Mouse (Mus musculus): Measurements from ENCODE around the gene Hdhd3. TPM values are rescaled to one million over a fixed set of nuclear protein-coding genes. Genes with fewer than 3 reads are reported as not detected.

Gene Hdhd3
- polyA plus RNA-seq, 1 experiment, result 63.6 TPM

DNA sequence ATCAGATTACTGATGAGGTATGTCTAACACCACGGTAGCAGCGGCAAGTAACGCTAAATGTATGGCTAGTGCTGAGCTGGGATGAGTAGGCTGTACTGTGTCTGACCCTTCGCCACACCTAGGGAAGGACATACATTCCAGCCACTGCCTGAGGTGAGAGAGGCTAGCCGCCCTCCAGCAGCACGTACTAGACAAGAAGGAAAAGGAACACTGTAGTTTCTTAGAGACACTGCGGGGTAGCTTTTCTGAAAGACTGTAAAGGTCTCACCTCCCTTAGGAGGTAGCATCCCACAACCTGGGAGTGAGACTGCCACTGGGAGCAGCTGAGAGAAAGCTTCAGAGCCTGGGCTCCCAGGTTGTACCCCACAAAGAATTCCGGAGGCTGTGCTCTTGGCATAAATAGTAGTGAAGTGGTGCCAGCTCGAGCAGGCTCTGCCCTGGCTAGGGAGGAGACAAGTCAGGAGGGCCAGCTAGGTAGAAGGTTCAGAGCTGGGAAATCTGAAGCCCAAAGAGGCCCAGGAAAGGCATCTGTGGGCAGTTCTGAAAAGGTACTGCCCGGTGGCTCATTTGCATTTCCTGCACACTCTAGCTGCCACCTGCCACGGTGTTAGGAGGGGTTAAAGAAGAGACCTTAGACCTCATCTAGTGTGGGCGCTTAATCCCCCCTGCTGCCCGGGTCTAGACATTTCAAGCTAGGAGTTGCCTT lies 15.3 kb upstream of the Hdhd3 start:
- H3K4me1 ChIP-seq (ENCODE audit: control insufficient read depth, insufficient read depth, insufficient read length, low read length), result peaks cover 19% of the 10 kb centered on the region
- H3K27ac ChIP-seq (ENCODE audit: insufficient read depth, low read depth, low read length), result peak overlapping the region; percentile 85
- no peak for TF ChIP-seq POLR2A (IDR thresholded peaks at IDR 0.05; ENCODE audit: low read depth, low read length)
- WGBS, result 23% methylated on average over 13 of the region's 13 CpGs
- H3K27me3 ChIP-seq (ENCODE audit: control insufficient read depth, insufficient read depth, low read length), result no peaks in the 10 kb centered on the region
- H3K36me3 ChIP-seq (ENCODE audit: control insufficient read depth, insufficient read depth, low read length), result 0 out of 2 replicates have a peak, but pooled peaks cover 4% of the 10 kb centered on the region
- peak overlapping the region; percentile 91 for H3K4me3 ChIP-seq (ENCODE audit: low read depth, low read length)

GRCm38 (mm10) chr4:62517538-62518415 lies 14.5 kb upstream of the Hdhd3 start:
- H3K4me1 ChIP-seq (ENCODE audit: control insufficient read depth, insufficient read depth, insufficient read length, low read length), result peaks cover 19% of the 10 kb centered on the region
- no peak overlapping the region for H3K4me3 ChIP-seq (ENCODE audit: low read depth, low read length)
- TF ChIP-seq POLR2A (IDR thresholded peaks at IDR 0.05; ENCODE audit: low read depth, low read length) (no peak), CTCF (IDR thresholded peaks at IDR 0.05; ENCODE audit: extremely low read depth, insufficient read length, insufficient replicate concordance, low read depth, low read length) (no peak)
- peak overlapping the region; percentile 85 for H3K27ac ChIP-seq (ENCODE audit: insufficient read depth, low read depth, low read length)
- no peaks in the 10 kb centered on the region for H3K27me3 ChIP-seq (ENCODE audit: control insufficient read depth, insufficient read depth, low read length)
- 0 out of 2 replicates have a peak, but pooled peaks cover 11% of the 10 kb centered on the region for H3K36me3 ChIP-seq (ENCODE audit: control insufficient read depth, insufficient read depth, low read length)
- 21% methylated on average over 10 of the region's 10 CpGs for WGBS

DNA sequence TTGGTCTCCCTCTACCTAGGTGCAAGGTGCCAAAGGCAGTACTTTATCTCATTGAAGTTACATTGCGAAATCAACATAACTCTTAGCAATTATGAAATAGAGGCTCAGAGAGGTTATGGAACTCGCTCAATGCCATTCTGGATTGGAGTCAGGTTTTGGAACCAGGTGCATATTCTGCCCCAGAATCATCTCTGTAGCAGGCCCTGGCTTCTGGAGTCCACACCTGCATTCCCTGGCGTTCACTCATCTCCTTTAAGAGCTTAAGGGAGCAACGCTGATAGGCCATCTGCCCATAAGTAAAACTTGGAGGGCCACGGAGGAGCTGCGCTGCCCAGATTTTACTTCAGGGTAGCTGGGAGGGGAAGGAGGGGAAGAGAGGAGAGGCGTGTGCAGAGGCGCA lies 13.8 kb upstream of the Hdhd3 start:
- peaks cover 19% of the 10 kb centered on the region for H3K4me1 ChIP-seq (ENCODE audit: control insufficient read depth, insufficient read depth, insufficient read length, low read length)
- 32% methylated on average over 8 of the region's 8 CpGs for WGBS
- no peak for TF ChIP-seq POLR2A (IDR thresholded peaks at IDR 0.05; ENCODE audit: low read depth, low read length)
- no peak for TF ChIP-seq CTCF (IDR thresholded peaks at IDR 0.05; ENCODE audit: extremely low read depth, insufficient read length, insufficient replicate concordance, low read depth, low read length)
- H3K27me3 ChIP-seq (ENCODE audit: control insufficient read depth, insufficient read depth, low read length), result no peaks in the 10 kb centered on the region
- peaks cover 16% of the 10 kb centered on the region; the same call in 1 of the 2 replicates for H3K36me3 ChIP-seq (ENCODE audit: control insufficient read depth, insufficient read depth, low read length)
- H3K27ac ChIP-seq (ENCODE audit: insufficient read depth, low read depth, low read length), result peak overlapping the region; percentile 85
- H3K4me3 ChIP-seq (ENCODE audit: low read depth, low read length), result no peak overlapping the region

DNA sequence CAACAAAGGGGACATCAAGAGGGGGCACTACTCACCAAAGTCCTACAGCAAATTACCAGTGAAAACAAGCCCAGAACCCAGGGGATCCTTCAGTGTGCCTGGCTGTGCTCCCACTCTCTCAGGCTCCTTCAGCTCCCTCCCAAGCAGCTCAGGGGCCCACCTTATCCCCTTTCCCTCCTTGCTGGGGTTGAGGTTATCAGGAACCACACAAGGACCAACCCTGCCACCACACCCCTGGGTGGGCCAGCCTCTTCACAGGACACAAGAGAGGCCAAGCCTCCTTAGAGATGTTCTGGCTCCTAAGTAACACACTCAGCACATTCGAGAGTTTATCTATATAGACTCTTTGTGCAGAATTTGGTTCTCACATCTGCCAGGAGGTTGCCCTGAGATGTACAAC lies 13.3 kb upstream of the Hdhd3 start:
- TF ChIP-seq POLR2A (IDR thresholded peaks at IDR 0.05; ENCODE audit: low read depth, low read length), result no peak
- no peak for TF ChIP-seq CTCF (IDR thresholded peaks at IDR 0.05; ENCODE audit: extremely low read depth, insufficient read length, insufficient replicate concordance, low read depth, low read length)
- peaks cover 19% of the 10 kb centered on the region for H3K4me1 ChIP-seq (ENCODE audit: control insufficient read depth, insufficient read depth, insufficient read length, low read length)
- peaks cover 20% of the 10 kb centered on the region for H3K36me3 ChIP-seq (ENCODE audit: control insufficient read depth, insufficient read depth, low read length)
- peak overlapping the region; percentile 55 for H3K27ac ChIP-seq (ENCODE audit: insufficient read depth, low read depth, low read length)
- 30% methylated on average over 1 of the region's 1 CpGs for WGBS
- H3K27me3 ChIP-seq (ENCODE audit: control insufficient read depth, insufficient read depth, low read length), result no peaks in the 10 kb centered on the region
- H3K4me3 ChIP-seq (ENCODE audit: low read depth, low read length), result no peak overlapping the region

DNA sequence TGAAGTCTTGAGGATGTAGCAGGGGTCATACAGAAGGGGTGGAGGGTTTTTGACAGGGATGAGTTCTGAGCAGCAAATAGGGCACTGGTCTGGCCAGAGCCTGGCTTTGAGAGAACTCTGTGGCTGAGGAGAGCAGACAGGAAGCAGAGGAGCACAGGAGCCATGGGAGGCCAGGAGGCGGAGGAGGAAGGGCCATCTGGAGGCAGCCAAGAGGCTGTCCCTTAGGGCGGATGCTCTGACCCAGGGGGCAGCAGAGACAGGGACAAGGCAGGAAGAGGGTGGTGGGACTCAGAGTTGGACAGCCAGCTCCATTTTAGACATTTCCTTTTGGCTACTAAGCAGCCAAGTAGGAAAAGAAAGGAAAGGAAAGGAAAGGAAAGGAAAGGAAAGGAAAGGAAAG lies 12.8 kb upstream of the Hdhd3 start:
- H3K4me3 ChIP-seq (ENCODE audit: low read depth, low read length), result no peak overlapping the region
- TF ChIP-seq POLR2A (IDR thresholded peaks at IDR 0.05; ENCODE audit: low read depth, low read length) (no peak), CTCF (IDR thresholded peaks at IDR 0.05; ENCODE audit: extremely low read depth, insufficient read length, insufficient replicate concordance, low read depth, low read length) (no peak)

GRCm38 (mm10) chr4:62515490-62515889 lies 12.2 kb upstream of the Hdhd3 start:
- Histone ChIP-seq H3K27ac (ENCODE audit: insufficient read depth, low read depth, low read length) (peak overlapping the region; percentile 3; the same call in 1 of the 2 replicates), H3K4me3 (ENCODE audit: low read depth, low read length) (no peak overlapping the region), H3K4me1 (ENCODE audit: control insufficient read depth, insufficient read depth, insufficient read length, low read length) (peaks cover 19% of the 10 kb centered on the region), H3K27me3 (ENCODE audit: control insufficient read depth, insufficient read depth, low read length) (no peaks in the 10 kb centered on the region), H3K36me3 (ENCODE audit: control insufficient read depth, insufficient read depth, low read length) (peaks cover 31% of the 10 kb centered on the region)
- WGBS, result 50% methylated on average over 3 of the region's 3 CpGs
- TF ChIP-seq CTCF (IDR thresholded peaks at IDR 0.05; ENCODE audit: extremely low read depth, insufficient read length, insufficient replicate concordance, low read depth, low read length) (no peak), POLR2A (IDR thresholded peaks at IDR 0.05; ENCODE audit: low read depth, low read length) (no peak)

More for the DNA sequence above, 12.8 kb upstream of the Hdhd3 start:
- Histone ChIP-seq H3K27ac (ENCODE audit: insufficient read depth, low read depth, low read length) (peak overlapping the region; percentile 3; the same call in 1 of the 2 replicates), H3K36me3 (ENCODE audit: control insufficient read depth, insufficient read depth, low read length) (peaks cover 25% of the 10 kb centered on the region), H3K27me3 (ENCODE audit: control insufficient read depth, insufficient read depth, low read length) (no peaks in the 10 kb centered on the region), H3K4me1 (ENCODE audit: control insufficient read depth, insufficient read depth, insufficient read length, low read length) (peaks cover 19% of the 10 kb centered on the region)
- whole genome bisulfite sequencing, result 35% methylated on average over 2 of the region's 2 CpGs

GRCm38 (mm10) chr4:62514995-62515394 lies 11.7 kb upstream of the Hdhd3 start:
- Histone ChIP-seq H3K27me3 (ENCODE audit: control insufficient read depth, insufficient read depth, low read length) (no peaks in the 10 kb centered on the region), H3K4me1 (ENCODE audit: control insufficient read depth, insufficient read depth, insufficient read length, low read length) (peaks cover 24% of the 10 kb centered on the region), H3K27ac (ENCODE audit: insufficient read depth, low read depth, low read length) (no peak overlapping the region), H3K4me3 (ENCODE audit: low read depth, low read length) (no peak overlapping the region), H3K36me3 (ENCODE audit: control insufficient read depth, insufficient read depth, low read length) (peaks cover 35% of the 10 kb centered on the region)
- TF ChIP-seq POLR2A (IDR thresholded peaks at IDR 0.05; ENCODE audit: low read depth, low read length) (no peak), CTCF (IDR thresholded peaks at IDR 0.05; ENCODE audit: extremely low read depth, insufficient read length, insufficient replicate concordance, low read depth, low read length) (no peak)
- 87% methylated on average over 7 of the region's 7 CpGs for WGBS

Measured in small intestine, adult 2 months (tissue).